Mouse (Mus musculus) lung, embryonic 14.5 days (tissue): ENCODE results near the gene Pafah2. TPM values are rescaled to one million over a fixed set of nuclear protein-coding genes. Genes with fewer than 3 reads are reported as not detected.

Experiments used
- ATAC-seq: fragments of 200-750 bp; cut with Nextera tagmentation; 2 replicates; pipeline ENCODE4 v1.8.0; 2017; ENCODE audit warnings: mild to moderate bottlenecking, moderate TSS enrichment, moderate library complexity; ENCODE audit not compliant: insufficient read depth
- DNase-seq: peaks from one replicate; pipeline ENCODE4 v3.0.0-alpha.2; 2015
- H3K27ac ChIP-seq: fragments of 300-500 bp; sonication (generic); 2 replicates; pipeline ENCODE4 v1.5.1; 2014; ENCODE audit warnings: low read depth, mild to moderate bottlenecking, moderate library complexity
- H3K27me3 ChIP-seq: fragments of 300-500 bp; sonication (generic); 2 replicates; pipeline ENCODE4 v1.6.1; 2014; ENCODE audit warnings: low read length, control low read depth; ENCODE audit not compliant: insufficient read depth
- H3K36me3 ChIP-seq: fragments of 300-500 bp; sonication (generic); 2 replicates; pipeline ENCODE4 v1.6.1; 2014; ENCODE audit warnings: control low read depth; ENCODE audit not compliant: insufficient read depth
- H3K4me1 ChIP-seq: fragments of 300-500 bp; sonication (generic); 2 replicates; pipeline ENCODE4 v1.6.1; 2014; ENCODE audit warnings: antibody characterized with exemption, control low read depth; ENCODE audit not compliant: insufficient read depth
- H3K4me2 ChIP-seq: fragments of 300-500 bp; sonication (generic); 2 replicates; pipeline ENCODE4 v1.6.1; 2014; ENCODE audit warnings: mild to moderate bottlenecking
- H3K4me3 ChIP-seq: fragments of 300-500 bp; sonication (generic); 2 replicates; pipeline ENCODE4 v1.5.1; 2014; ENCODE audit warnings: low read depth, low read length
- H3K9ac ChIP-seq: fragments of 300-500 bp; sonication (generic); 2 replicates; pipeline ENCODE4 v1.6.1; 2014
- H3K9me3 ChIP-seq: fragments of 300-500 bp; sonication (generic); 2 replicates; pipeline ENCODE4 v1.6.1; 2016; ENCODE audit warnings: low read depth, low read length, control low read depth
- CTCF ChIP-seq: IDR thresholded peaks from 2 replicates; pipeline ENCODE4 v1.5.1; 2016; ENCODE audit warnings: antibody characterized with exemption, low read depth
- WGBS: fragments of 180-500 bp; shearing (Covaris S2); extraction: QIAGEN DNeasy Blood & Tissue Kit; methylation state at CpG from one replicate; pipeline ENCODE4 v1.1.7; 2014; 5-methylcytosine and 5-hydroxymethylcytosine counted together
- polyA plus RNA-seq: library from polyadenylated mRNA; unstranded; fragments of >200 nt; fragmentation: Nextera tagmentation; extraction: Ambion mirVana; gene quantifications from 2 replicates; pipeline ENCODE4 v1.2.1, GENCODE M21; 2014

Pafah2 gene
- polyA plus RNA-seq, 1 experiment from 2014 or later: 10.5 TPM

DNA sequence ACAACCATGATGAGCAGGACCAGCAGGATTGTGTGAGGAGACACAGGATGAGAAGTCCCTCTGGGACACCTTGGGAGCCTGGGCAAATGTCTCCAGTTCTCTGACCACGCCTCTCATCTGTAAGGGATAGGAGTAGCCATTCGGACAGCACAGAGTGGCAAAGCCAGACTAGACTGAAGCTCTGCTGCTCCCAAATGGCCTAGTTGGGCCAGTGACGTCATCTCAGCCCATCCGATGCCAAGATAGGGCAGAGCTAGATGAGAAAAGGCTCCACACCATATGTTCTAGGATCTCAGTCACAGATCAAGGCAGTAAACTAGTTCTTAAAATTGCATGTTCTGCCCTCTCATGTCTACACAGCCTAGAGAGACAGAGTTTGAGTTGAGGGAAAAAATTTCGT lies 62.7 kb downstream of the Pafah2 start:
- H3K4me3 ChIP-seq: no peak overlapping the region
- no peak for DNase-seq
- peaks cover 14% of the 10 kb centered on the region for H3K27me3 ChIP-seq
- no peak for TF ChIP-seq CTCF
- H3K36me3 ChIP-seq: no peaks in the 10 kb centered on the region
- H3K4me2 ChIP-seq: no peak overlapping the region
- no peaks in the 10 kb centered on the region for H3K9me3 ChIP-seq
- H3K27ac ChIP-seq: no peak overlapping the region
- 74% methylated on average over 5 of the region's 5 CpGs for WGBS
- 0 out of 2 replicates have a peak, but pooled peaks cover 3% of the 10 kb centered on the region for H3K4me1 ChIP-seq
- no peak overlapping the region for H3K9ac ChIP-seq
- ATAC-seq: no peak

- WGBS: 58% methylated on average over 10 of the region's 10 CpGs
- no peak overlapping the region for H3K4me2 ChIP-seq
- no peaks in the 10 kb centered on the region for H3K9me3 ChIP-seq
- no peak overlapping the region for H3K9ac ChIP-seq
- TF ChIP-seq CTCF: no peak
- no peak overlapping the region for H3K4me3 ChIP-seq
- 0 out of 2 replicates have a peak, but pooled peaks cover under 1% of the 10 kb centered on the region for H3K4me1 ChIP-seq
- ATAC-seq (no peak), DNase-seq (no peak)
- no peaks in the 10 kb centered on the region for H3K36me3 ChIP-seq
- no peak overlapping the region for H3K27ac ChIP-seq
- 0 out of 2 replicates have a peak, but pooled peaks cover 2% of the 10 kb centered on the region for H3K27me3 ChIP-seq
These were observed 64.2 kb downstream of the Pafah2 start for GRCm38 (mm10) chr4:134460277-134460676.

- H3K36me3 ChIP-seq: no peaks in the 10 kb centered on the region
- 64% methylated on average over 5 of the region's 5 CpGs for WGBS
- TF ChIP-seq CTCF: no peak
- no peaks in the 10 kb centered on the region for H3K27me3 ChIP-seq
- H3K27ac ChIP-seq: no peak overlapping the region
- H3K9me3 ChIP-seq: no peaks in the 10 kb centered on the region
- H3K4me3 ChIP-seq: no peak overlapping the region
- DNase-seq: no peak
- no peaks in the 10 kb centered on the region for H3K4me1 ChIP-seq
- ATAC-seq: no peak
- no peak overlapping the region for H3K9ac ChIP-seq
- H3K4me2 ChIP-seq: no peak overlapping the region
These were observed 65.1 kb downstream of the Pafah2 start for GRCm38 (mm10) chr4:134461252-134461651.

DNA sequence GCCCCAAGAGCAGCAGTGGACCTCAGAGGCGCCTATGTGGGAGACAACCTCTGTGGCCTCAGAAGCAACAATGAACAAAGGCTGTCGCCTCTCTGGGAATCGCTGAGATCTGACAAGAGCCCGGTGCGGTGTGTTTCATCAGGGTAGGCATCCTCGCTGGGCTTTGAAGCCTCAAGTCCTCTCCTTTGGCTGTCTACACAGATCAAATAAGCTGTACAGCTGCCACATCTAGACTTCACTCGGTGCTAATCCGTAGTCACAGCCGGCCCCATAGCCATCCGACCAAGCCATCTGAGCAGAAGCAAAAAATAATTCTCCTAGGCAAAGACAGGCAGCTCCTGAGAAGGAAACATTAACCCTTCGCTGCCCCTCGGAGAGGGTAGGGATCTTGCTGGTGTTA lies 69.7 kb downstream of the Pafah2 start:
- H3K27me3 ChIP-seq: no peaks in the 10 kb centered on the region
- 36% methylated on average over 12 of the region's 12 CpGs for WGBS
- TF ChIP-seq CTCF: no peak
- DNase-seq (no peak), ATAC-seq (no peak)
- H3K36me3 ChIP-seq: peaks cover 8% of the 10 kb centered on the region
- 0 out of 2 replicates have a peak, but pooled peaks cover 3% of the 10 kb centered on the region for H3K4me1 ChIP-seq
- no peaks in the 10 kb centered on the region for H3K9me3 ChIP-seq
- H3K27ac ChIP-seq: no peak overlapping the region
- H3K4me3 ChIP-seq: no peak overlapping the region
- no peak overlapping the region for H3K9ac ChIP-seq
- H3K4me2 ChIP-seq: no peak overlapping the region

DNA sequence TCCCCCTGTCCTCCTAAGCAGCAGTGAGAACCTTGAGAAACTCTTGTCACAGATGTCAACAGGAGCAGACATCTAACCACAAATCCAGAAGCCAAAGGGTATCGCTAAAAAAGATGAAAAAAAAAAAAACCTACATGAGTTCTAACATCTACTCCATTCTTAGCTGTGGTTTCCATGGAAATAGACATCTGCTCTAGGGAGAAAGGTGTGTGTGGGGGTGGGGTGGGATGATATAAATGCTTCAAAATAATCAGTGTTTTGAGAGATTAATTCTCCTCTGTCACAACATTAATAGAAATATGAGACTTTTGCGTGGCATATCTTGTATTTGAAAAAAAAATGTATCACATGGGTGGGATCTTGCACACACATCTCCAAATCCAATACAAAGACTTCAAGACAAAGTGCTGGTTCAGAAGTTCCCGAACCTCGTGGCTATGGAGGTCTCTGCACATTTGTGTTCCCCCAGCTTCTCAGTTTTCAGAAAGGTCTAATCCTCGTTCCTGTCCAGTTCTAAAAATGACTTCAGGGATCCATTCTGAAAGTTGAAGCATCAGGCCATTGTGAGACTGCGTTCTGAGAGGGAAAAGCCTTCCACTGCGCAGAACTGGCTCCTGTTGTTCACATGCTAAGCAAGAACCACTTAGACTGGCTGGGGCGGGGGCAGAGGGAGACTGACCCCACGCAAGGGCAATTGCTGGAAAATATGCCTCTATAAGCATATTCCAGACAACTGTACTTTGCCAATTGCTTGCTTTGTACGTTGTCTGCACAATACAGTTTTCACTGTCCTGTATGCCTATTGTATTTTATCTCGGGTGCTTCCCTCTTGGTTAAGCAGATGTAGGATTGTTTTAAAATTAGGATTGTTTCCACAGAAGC lies 70.5 kb downstream of the Pafah2 start:
- peak overlapping the region; percentile 92; the same call in 1 of the 2 replicates for H3K4me3 ChIP-seq
- DNase-seq (no peak), ATAC-seq (no peak)
- peaks cover 16% of the 10 kb centered on the region for H3K36me3 ChIP-seq
- TF ChIP-seq CTCF: no peak
- H3K9me3 ChIP-seq: no peaks in the 10 kb centered on the region
- peak overlapping the region; percentile 96 for H3K4me2 ChIP-seq
- 0 out of 2 replicates have a peak, but pooled peaks cover 3% of the 10 kb centered on the region for H3K4me1 ChIP-seq
- H3K27me3 ChIP-seq: no peaks in the 10 kb centered on the region
- H3K9ac ChIP-seq: peak overlapping the region; percentile 64
- WGBS: 58% methylated on average over 11 of the region's 11 CpGs
- H3K27ac ChIP-seq: peak overlapping the region; percentile 66; the same call in 1 of the 2 replicates

- under 1% methylated on average over 31 of the region's 31 CpGs for WGBS
- TF ChIP-seq CTCF: no peak
- ATAC-seq (peak; percentile 31), DNase-seq (peak; percentile 68)
- no peaks in the 10 kb centered on the region for H3K27me3 ChIP-seq
- H3K4me1 ChIP-seq: 0 out of 2 replicates have a peak, but pooled peaks cover 3% of the 10 kb centered on the region
- H3K27ac ChIP-seq: peak overlapping the region; percentile 66
- peak overlapping the region; percentile 92 for H3K4me3 ChIP-seq
- peak overlapping the region; percentile 96 for H3K4me2 ChIP-seq
- H3K36me3 ChIP-seq: peaks cover 25% of the 10 kb centered on the region
- peak overlapping the region; percentile 64 for H3K9ac ChIP-seq
- no peaks in the 10 kb centered on the region for H3K9me3 ChIP-seq
These were observed 71.5 kb downstream of the Pafah2 start for GRCm38 (mm10) chr4:134467435-134468214.

DNA sequence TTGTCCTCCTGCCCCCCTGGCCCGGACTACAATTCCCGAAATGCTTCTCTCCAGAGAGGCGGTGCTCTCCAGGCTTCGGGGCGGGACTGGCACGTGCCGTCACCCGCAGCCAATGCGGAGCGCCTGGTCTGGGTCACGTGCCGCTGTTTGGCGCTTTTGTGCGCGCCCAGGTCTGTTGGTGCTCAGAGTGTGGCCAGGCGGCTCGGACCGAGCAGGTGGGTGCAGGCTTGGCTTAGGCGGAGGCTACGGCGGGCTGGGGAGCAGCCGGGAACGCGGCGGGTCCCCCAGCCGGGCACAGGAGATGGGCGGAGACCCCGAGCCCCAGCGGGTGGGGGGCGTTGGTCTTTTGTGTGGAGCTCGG lies 72.1 kb downstream of the Pafah2 start, which contains the start of gene Stmn1:
Gene Stmn1 (plus strand): TSS at position 106 of the 361 bp plus-strand sequence.
- DNase-seq: peak; percentile 98
- H3K27ac ChIP-seq: peak within 1 kb of the TSS; percentile 94
- no peak for TF ChIP-seq CTCF

More for the DNA sequence above, 72.1 kb downstream of the Pafah2 start, which contains the start of gene Stmn1:
- 0 out of 2 replicates have a peak, but pooled peaks cover 3% of the 10 kb centered on the region for H3K4me1 ChIP-seq
- ATAC-seq: peak; percentile 97
- H3K36me3 ChIP-seq: peaks cover 31% of the 10 kb centered on the region
- H3K9me3 ChIP-seq: no peaks in the 10 kb centered on the region
- H3K4me3 ChIP-seq: peak within 1 kb of the TSS; percentile 92
- H3K9ac ChIP-seq: peak within 1 kb of the TSS; percentile 93
- under 1% methylated on average over 31 of the region's 31 CpGs for WGBS
- H3K4me2 ChIP-seq: peak within 1 kb of the TSS; percentile 96
- H3K27me3 ChIP-seq: no peaks in the 10 kb centered on the region
